Mouse (Mus musculus) testis, postnatal 14 days (tissue): Measurements from ENCODE around the gene Pccb.

Experiments
- DNase-seq: peaks from one replicate; pipeline ENCODE4 v3.0.0; 2021; ENCODE audit warnings: low spot score

The Pccb gene

DNA sequence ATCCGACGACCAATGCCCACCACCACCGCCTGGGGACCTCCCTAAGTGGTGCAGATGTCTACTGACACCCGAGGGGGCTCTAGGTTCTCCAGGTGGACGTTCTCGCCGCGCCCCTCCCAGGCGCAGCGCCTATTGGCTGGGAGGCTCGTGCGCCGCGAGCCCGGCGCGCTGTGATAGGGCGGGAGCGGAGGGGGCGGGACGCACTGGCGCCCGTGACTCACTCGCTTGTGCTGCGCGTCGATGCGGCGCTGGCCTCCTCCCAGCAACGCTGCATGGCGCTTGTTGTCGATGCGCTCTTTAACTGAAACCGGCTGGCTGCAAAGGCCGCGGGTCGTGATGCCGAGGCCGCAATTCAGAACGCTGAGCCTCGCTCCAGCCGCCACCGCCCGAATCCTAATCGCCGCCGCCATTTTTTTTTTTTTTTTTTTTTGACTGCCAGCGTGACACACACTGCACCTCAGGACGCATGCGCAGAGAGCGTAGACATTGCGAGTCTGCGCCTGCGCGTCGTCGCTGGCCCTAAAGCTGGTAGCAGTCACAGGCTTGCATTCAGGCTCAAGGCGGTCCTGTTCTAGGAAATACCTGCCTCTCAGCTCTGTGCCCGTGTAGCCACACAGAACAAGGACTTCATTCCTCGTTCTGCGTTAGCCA is at the start of gene Pccb:
Pccb (minus strand) TSS at position 451 of the 651 bp plus-strand sequence.
- DNase-seq: peak; percentile 95

DNA sequence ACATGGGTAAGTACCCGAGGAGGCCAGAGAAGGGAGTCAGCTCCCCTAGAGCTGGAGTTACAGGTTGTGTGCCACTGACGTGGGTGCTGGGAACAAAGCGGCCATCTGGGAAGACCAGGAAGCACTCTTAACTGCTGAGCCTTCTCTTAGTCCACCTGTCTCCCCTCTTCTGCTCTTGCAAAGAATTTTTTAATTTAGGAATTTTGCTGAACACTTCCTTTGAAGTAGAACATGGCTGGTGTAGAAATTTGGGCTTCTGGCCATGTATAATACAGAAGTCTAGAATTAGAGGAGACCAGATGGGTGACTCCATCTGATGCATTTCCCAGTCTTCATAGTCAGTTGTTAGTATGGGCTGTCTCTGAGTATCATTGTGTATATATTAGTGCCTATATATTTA is 49.0 kb upstream of the Pccb start:
- DNase-seq: no peak

DNA sequence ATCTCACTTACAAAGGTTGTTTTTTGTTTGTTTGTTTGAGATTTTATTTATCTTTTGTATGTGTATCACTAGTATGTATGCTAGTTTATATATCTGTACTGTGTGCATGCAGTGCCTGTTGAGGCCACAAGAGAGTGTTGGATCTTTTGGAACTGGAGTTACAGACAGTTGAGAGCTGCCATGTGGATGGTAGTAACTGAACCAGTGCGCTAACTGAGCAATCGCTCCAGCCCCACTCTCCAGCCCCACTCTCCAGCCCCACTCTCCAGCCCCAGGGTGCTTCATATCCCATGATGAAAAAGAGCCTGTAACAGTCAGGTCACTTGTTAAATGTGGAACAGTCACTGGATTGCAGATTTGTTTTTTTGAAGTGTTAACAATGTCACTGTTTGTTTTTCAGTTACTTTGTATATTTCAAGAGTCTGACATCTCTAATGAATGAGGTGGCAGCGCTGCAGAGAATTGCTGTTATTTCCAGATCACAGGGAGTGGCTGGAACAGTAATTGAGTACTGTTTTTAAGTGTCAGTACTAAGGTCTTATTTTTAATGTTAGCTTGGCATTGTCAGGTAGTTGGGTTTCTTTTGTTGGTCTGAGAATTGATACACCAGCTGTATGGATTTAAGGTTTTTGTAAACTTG is 45.5 kb upstream of the Pccb start:
- no peak for DNase-seq

DNA sequence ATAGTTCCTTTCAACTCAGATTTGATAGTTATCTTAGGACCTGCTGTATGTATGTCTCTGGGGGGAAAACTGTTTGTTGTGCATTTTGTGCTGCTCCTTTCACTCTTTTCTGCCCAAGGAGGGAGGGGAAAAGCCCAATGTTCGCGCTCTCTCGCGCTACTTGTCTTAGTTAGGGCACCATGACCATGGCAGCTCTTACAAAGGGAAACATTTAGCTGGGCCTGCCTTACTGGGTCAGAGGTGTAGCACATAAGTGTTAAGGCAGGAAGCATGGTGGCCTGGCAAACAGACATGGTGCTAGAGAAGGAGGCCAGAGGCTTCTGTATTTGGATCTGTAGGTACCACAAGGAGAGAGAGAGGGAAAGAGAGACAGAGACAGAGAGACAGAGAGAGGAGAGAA is 43.9 kb upstream of the Pccb start:
- no peak for DNase-seq

DNA sequence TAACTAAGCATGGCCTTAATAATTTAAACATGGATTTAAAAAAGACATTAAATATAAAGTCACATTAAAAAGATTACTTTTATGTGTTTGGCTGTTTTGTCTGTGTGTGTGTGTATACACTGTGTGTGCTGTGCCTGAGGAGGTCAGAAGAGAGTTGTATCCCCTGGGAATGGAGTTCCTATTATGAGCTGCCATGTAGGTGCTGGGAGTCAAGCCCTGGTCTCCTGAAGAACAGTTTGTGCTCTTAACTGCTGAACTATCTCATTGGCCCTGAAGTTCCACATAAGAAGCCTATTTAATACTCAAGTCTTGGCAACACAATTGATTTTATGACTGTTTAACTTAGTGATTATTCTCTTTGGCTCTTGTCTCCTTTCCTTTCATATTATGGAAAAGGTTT is 42.8 kb upstream of the Pccb start:
- DNase-seq: no peak

DNA sequence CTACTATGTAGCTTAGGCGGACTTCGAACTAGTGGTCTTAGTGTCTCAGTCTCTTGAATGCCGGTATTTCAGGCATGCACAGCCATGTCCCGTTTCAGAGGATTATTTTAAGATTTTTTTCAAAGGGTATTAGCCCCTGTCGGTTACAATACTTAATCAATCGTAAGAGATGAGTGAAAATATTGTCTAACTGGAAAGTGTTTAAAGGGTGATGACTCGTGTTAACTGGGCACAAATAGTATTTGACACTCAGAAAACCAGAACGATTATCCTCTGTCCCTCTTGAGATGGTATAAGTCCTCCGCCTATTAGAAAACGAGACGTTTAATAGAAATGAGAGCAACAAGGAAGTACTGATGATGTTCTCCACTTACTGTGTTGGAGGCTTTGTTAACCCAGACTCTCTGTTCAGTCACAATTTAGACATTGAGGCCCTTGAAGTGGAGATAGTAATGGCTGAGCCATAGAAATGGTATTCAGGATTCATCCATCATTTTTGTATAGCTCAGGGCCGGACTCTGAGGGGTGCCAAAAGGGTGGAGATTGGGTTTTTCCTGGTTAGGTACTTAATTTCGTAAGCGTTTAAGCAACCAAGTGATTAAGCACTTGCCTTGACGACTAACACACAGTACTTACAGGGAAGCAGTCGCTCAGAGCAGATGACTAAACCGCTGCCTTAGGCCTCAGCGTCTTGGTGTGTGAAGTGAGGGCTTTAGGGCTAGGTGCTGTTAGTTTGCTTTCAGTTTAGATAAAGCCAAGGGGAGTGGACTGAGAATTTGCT is 41.6 kb upstream of the Pccb start:
- no peak for DNase-seq

DNA sequence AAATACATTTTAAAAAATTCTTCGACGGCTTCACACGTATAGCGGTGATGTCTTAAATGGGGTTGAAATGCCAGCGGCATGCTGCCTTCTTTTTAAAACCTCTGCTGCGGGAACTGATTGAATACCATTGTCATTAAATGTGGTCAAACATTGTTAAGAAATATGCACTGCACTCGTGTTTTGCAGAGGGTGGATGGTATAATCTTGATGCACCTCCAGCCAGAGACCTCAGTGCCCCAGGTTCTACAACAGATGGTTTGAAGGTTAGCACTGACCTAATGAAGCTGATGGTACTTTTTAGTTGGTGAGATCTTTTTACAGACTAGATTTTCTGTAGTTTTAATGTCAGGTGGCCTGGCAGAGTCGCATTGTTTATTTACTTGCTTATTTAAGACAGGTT is 41.0 kb upstream of the Pccb start:
- no peak for DNase-seq

DNA sequence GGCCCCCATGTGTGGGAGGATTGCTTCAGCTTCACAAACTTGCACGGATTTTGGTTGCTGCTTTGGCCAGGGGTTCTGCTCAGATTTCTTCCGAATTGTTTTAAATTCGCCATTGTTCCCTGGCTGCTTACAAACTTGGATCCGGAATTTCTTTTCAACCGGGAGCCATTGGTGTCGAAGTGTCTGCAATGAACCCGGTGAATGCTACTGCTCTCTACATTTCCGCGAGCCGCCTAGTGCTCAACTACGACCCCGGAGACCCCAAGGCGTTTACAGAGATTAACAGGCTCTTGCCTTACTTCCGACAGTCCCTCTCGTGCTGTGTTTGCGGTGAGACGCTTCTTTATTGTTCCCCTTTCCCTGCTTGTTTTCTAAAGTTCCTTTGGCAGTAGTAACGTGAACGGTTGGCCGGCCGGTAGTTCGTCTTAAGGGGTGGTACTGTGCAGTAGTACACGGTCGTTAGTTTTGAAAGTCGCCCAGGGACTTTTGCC is 40.4 kb upstream of the Pccb start:
- no peak for DNase-seq

DNA sequence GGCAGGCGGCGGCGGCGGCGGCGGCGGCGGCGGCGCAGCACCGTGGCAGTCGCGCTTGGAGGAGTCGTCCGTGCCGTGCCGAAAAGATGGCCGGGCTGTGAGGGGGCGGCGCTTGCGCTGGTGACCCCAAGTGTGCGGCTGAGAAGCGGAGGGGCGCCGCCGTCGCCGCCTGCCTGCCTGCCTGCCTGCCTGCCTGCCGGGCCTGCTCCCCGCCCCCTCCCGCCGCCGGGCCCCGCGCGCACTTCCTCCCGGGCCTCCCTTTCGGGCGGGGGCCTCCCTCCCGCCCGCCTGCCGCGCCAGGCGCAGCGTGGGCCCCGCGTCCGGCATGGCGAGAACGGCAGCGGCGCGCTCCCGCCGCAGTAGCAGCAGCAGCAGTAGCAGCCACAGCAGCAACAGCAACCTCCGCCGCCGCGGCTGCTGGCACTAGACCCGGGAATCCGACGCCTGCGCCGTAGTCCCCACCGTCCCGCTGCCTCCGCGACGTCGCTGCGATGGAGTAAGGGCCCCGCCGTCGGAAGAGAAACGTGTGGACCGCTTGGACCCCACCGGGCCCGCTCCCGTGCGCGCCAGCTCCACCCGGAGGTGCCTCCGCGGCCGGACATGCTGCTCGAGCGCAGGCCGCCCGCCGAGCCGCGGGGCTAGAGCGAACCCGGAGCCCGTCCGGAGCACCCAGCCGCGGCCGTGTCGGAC is 39.8 kb upstream of the Pccb start:
- DNase-seq: peak; percentile 86

DNA sequence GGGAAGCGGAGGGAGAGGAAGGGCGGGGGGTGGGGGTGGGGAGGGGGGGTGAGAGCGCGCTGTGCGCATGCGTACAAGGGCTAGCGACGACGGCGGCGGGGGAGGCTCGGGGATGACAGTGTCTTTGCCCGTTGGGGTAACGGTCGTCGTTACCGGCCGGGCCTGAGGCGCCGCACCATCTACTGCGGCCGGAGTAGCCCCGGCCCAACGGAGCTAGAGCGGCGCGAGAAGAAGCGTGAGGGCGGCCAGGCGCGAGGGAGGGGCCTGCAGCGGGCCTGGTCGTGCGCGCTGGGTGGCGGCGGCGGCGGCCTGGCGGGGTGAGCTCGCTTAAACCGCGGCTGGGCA is 39.3 kb upstream of the Pccb start, which contains the start of gene Msl2:
Msl2 (plus strand) TSS at position 115 of the 345 bp plus-strand sequence.
- DNase-seq: no peak

DNA sequence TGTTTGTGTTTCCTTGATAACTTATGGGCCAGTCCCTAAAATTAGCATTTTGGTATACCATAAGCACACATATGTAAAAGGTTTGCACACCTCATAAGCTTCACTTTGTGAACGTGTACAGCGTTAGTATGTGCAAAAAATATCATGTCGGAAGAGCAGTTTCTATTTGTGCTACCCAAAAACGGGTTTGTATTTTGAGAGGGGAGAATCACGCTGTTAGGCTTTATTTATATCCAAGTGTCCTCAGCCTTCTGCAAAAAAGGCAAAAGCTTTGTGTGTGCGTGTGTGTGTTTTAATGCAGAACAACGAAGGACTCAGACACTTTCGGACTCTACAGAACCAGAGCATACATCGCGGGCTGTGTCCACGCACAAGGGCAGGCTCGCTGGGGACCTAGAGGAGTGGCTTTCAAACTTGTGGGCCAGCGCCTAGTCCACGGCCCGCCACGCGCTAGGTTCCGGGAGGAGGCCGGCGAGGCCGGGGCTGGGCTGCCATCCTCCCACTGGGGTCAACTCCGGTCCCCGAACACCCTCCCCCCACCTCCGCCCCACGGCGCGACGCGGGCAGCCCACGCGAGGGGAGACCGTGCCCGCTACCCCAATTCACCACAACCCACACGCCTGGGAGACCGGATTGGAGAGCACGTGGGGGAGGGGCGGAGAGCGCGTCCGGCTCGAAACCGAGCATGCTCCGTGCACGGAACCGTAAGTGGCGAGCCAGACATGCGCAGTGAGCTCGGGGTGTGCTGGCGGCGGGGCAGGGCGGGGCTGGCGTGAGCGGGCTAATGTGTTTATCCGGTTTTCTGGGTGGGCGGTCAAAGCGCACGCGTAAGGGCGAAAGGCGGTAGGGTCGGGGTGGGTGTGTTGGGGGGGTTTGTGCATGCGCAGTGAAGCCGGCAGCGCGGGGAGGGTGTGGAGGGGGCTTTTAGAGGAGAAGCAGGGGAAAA is 38.6 kb upstream of the Pccb start:
- DNase-seq: peak; percentile 98

DNA sequence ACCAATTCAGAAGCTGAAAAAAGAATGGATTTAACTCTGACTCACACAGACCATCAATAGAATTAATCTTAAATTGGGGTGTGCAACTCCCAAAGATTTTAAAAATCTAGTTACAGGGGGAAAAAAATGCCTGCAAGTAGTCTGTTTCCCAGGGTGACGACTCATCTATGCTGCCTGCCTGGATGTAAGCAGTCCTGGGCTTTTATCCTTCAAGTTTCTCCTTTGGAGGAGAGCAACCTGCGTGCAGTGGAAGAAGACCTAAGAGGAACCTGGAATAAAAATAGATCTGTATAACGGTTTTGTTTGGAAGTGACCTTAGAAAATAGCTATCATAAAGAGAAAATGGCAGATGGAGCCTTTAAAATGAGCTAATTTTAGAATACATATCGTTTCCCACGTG is 37.8 kb upstream of the Pccb start:
- DNase-seq: no peak

DNA sequence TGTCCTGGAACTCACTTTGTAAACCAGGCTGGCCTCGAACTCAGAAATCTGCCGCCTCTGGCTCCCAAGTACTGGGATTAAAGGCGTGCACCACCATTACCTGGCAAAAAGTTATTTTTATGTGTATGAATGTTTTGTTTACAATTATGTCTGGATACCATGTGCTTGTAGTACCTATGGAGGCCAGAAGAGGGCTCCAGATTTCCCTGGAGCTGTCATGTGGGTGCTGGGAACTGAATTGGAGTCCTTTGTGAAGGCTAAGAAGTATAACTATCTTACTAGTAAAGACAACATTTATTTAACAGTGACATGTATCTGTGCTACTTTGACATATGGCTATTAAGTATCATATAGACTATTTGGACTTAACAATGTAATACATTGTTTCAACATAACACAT is 35.1 kb upstream of the Pccb start:
- DNase-seq: no peak

DNA sequence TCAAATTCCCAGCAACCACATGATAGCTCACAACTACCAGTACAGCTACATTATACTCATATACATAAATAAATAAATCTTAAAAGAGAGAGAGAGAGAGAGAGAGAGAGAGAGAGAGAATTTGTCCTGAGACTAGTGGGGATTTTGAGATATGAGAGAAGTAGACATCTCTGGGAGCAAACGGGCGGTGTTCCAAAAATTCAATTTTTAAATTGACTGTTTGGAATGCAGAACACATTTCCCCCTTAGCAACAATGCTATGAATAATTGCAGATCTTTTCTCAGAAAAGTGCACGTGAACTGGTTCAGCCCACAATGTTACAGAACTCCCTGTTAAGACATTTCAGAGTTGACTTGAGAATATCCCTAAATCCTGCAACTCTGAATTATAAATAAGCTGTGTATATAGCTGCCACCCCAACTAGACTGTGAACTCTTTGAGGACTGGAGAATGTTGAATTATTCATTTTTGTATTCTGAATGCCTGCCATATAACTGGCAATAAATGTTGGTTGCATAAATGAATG is 30.4 kb upstream of the Pccb start:
- DNase-seq: no peak

DNA sequence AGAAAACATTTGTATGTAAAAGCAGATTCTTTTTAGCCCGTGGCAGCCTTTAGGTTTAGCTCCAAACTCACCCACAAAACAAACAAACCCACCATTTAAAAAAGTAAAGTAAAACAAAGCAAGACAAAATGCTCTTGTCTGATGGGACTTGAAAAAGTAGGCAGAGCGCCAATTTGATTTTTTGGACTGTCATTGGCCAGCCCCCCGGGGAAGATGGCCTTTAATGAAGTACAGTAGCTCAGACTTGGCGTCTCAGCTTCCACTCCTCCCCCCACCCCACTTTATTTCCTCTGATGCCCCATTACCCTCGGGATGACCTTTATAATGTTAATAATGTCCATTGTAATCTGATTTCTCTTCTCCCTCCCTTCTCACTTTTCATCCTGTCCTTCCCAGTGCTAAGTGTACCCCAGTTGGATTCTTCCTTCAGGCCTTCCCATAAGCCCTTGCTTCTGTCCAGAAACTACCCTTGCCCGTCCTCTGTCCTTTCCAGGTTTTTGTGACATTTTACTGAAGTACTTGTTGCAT is 27.6 kb upstream of the Pccb start:
- DNase-seq: no peak

DNA sequence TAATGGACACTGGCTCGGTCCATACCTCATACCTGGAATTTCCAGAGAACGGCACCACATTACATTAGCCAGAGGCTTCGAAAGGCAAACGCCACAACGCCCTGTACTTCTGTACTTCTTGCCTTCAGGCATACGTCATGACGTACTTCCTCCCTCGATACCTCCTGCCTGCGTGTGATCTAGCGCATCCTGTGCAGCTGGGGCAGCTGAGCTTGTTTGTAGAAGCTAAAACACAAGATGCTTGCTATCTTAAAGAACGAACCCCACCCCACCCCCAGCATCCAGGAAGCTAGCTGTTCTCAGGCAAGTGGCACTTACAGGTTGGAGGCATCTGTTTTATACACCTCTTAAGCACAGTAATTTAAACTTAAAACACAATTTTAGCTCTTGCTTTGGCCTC is 26.3 kb upstream of the Pccb start:
- DNase-seq: no peak

DNA sequence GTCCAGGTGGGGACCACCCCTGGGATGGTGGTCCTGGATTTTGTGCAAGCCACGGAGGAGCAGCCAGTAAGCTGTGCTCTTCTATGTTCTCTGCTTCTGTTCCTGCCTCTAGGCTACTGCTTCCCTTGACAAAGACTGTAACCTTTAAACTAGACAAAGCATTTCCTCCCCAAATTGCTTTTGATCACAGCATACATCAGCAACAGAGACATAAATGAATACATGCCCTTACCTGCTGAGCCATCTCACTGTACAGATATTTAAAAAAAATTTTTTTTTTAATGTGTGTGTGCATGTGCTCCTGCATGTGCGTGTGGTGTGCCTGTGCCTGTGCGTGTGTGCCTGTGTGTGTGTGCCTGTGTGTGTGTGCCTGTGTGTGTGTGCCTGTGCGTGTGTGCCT is 22.5 kb upstream of the Pccb start:
- no peak for DNase-seq

DNA sequence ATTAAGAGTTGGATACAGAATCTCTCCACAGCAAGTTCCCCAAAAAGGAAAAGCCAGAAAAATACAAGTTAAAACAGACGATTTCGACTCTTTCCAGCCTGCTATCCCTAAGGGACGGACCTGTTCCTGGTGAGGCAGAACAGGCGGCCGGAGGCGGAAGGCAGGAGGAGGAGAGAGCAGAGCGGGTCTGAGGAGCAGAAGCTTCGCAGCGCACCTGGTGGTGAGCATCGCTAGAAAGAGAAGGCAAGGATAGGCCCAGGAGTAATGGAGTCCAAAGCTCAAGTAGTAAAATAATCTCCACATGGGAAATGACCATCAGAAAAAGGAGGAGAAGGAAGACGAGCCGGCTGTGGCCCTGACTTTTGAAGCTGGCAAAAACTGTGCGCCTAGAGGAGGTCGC is 18.6 kb upstream of the Pccb start:
- DNase-seq: no peak

DNA sequence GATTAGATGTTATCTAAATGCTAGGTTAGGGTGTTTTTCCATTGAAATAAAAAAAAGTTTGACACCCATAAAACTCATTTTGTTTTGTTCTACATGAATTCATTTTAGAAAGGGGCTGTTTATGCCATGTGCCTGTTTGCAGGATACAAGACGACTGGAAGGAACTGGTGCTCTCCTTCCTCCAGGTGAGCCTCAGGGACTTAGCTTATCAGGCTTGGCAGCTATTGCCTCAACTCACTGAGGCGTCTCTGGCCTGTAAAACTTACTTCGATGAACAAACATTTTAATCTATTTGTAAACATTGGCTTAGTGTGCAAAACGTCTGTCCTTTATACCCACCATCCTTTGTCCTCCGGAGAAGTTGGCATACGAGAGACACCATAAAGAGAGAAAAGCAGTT is 18.0 kb upstream of the Pccb start:
- DNase-seq: no peak

DNA sequence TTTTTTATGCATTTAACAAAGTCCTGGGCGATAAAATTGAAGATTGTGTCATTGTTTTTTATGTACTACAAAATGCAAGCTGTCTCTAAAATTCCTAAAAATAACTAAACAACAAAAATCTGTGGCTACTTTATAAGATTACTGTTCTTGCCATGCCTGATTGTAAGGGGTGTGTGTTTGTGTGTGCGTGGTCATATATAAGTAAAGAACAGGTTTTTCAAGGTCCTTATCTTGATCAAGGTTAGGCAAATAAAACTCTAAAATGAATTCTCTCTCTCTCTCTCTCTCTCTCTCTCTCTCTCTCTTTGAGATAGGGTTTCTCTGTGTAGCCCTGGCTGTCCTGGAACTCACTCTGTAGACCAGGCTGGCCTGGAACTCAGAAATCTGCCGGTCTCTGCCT is 17.3 kb upstream of the Pccb start:
- DNase-seq: no peak

DNA sequence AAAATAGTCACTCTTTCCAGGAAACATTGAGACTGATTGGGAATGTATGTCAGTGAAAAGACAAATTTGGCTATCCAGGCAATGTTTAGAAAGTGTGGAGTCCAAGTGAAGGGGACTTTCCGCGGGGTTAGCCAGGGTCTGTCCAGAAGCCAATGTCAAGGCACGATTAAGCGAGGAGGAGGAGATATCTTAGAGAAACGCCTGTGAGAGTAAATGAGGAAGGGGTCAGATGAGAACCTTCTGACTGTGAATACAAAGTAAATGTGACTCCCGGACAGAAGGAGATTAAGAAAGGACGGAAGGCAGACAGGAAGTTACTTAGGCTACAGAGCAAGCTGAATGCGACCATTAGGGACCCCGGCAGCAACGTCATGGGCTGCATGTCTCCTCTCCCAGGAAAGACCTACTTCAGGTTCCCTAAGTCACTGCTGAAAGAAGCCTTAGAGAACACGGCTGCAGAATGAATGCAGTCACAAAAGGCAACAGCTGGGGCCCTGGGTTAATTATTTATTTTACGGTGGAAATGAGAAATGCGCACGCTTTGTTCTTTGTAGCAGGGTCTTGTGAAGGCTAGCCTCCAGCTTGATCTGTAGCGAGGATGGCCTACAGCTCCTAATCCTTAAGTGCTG is 11.1 kb upstream of the Pccb start:
- DNase-seq: no peak
